Mouse (Mus musculus) MEL (cell line): ENCODE data around the gene Mum1. TPM values are rescaled to one million over a fixed set of nuclear protein-coding genes. Genes with fewer than 3 reads are reported as not detected.

Source experiments
- DNase-seq: peaks from one replicate; pipeline ENCODE4 v3.0.0; 2011; ENCODE audit warnings: low read depth, low spot score
- H3K27ac ChIP-seq: 2 replicates; pipeline ENCODE4 v1.5.1; 2012; ENCODE audit warnings: low read depth, mild to moderate bottlenecking, control low read depth, low read length, moderate library complexity; ENCODE audit not compliant: control insufficient read depth
- H3K27me3 ChIP-seq, 2 experiments: fragments of 150-350 bp in 1 of 2; sonication (generic) in 1 of 2; 2 replicates each; pipeline ENCODE4 v1.6.1; 2012; ENCODE audit warnings: low read length in 2 of 2, mild to moderate bottlenecking in 2 of 2, improper control_type of control experiment in 1 of 2, moderate library complexity in 1 of 2; ENCODE audit not compliant: insufficient read depth in 2 of 2, control insufficient read depth in 1 of 2
- H3K36me3 ChIP-seq, 2 experiments: 2 replicates each; pipeline ENCODE4 v1.6.1; 2012 to 2014; ENCODE audit warnings: low read length in 2 of 2, improper control_type of control experiment in 1 of 2, inconsistent platforms in 1 of 2, mild to moderate bottlenecking in 1 of 2; ENCODE audit not compliant: insufficient read depth in 2 of 2, control insufficient read depth in 1 of 2
- H3K4me1 ChIP-seq, 2 experiments: fragments of 150-350 bp in 1 of 2; sonication (generic) in 1 of 2; 2 replicates each; pipeline ENCODE4 v1.6.1; 2012; ENCODE audit warnings: low read length in 2 of 2, improper control_type of control experiment in 1 of 2, mild to moderate bottlenecking in 1 of 2; ENCODE audit not compliant: insufficient read depth in 2 of 2, control insufficient read depth in 1 of 2
- H3K4me3 ChIP-seq, 2 experiments: fragments of 150-350 bp in 1 of 2; sonication (generic) in 1 of 2; 2 replicates each; pipeline ENCODE4 v1.5.1; 2012; ENCODE audit warnings: low read depth in 2 of 2, low read length in 2 of 2, mild to moderate bottlenecking in 2 of 2, moderate library complexity in 2 of 2, control low read depth in 1 of 2, improper control_type of control experiment in 1 of 2; ENCODE audit not compliant: control insufficient read depth in 1 of 2, insufficient read depth in 1 of 2
- H3K79me2 ChIP-seq: 2 replicates; pipeline ENCODE4 v1.6.1; 2012; ENCODE audit warnings: mild to moderate bottlenecking, low read length, moderate library complexity; ENCODE audit not compliant: control insufficient read depth, poor library complexity, insufficient read depth
- H3K9ac ChIP-seq: 2 replicates; pipeline ENCODE4 v1.6.1; 2012; ENCODE audit warnings: low read depth, mild to moderate bottlenecking, control low read depth, low read length, moderate library complexity; ENCODE audit not compliant: control insufficient read depth, poor library complexity, severe bottlenecking
- H3K9me3 ChIP-seq: fragments of 150-350 bp; sonication (generic); replicated peaks from 2 replicates; pipeline ENCODE4 v1.6.1; 2012; ENCODE audit warnings: mild to moderate bottlenecking, low read length, improper control_type of control experiment, moderate library complexity; ENCODE audit not compliant: insufficient read depth
- BHLHE40 ChIP-seq: IDR thresholded peaks from 2 replicates; pipeline ENCODE4 v1.6.1; 2012; ENCODE audit warnings: low read depth, mild to moderate bottlenecking, inconsistent platforms, low read length, improper control_type of control experiment, borderline replicate concordance
- CHD2 ChIP-seq: IDR thresholded peaks from 2 replicates; pipeline ENCODE4 v1.6.1; 2011; ENCODE audit warnings: low read length, improper control_type of control experiment
- CTCF ChIP-seq, 3 experiments: IDR thresholded peaks in 2 of 3; conservative IDR thresholded peaks in 1 of 3; 2 replicates each; pipeline ENCODE4 v1.5.1; 2011 to 2012; ENCODE audit warnings: low read length in 3 of 3, low read depth in 2 of 3, mild to moderate bottlenecking in 2 of 3, improper control_type of control experiment in 1 of 3, inconsistent platforms in 1 of 3, mixed read lengths in 1 of 3, moderate library complexity in 1 of 3; ENCODE audit not compliant: control insufficient read depth in 1 of 3, insufficient read depth in 1 of 3, poor library complexity in 1 of 3, severe bottlenecking in 1 of 3
- E2F4 ChIP-seq: IDR thresholded peaks from 2 replicates; pipeline ENCODE4 v1.6.1; 2011; ENCODE audit warnings: low read depth, low read length, improper control_type of control experiment, borderline replicate concordance
- ELF1 ChIP-seq: IDR thresholded peaks from 2 replicates; pipeline ENCODE4 v1.6.1; 2014; ENCODE audit warnings: low read depth, mild to moderate bottlenecking, inconsistent platforms, low read length, improper control_type of control experiment, moderate library complexity
- EP300 ChIP-seq, 2 experiments: IDR thresholded peaks; 2 replicates each; pipeline ENCODE4 v1.6.1; 2011; ENCODE audit warnings: improper control_type of control experiment in 2 of 2, low read length in 2 of 2, low read depth in 1 of 2, mild to moderate bottlenecking in 1 of 2
- ETS1 ChIP-seq: IDR thresholded peaks from 2 replicates; pipeline ENCODE4 v1.6.1; 2012; ENCODE audit warnings: low read depth, mild to moderate bottlenecking, inconsistent platforms, low read length, improper control_type of control experiment, moderate library complexity
- GATA1 ChIP-seq: IDR thresholded peaks from 2 replicates; pipeline ENCODE4 v1.6.1; 2011; ENCODE audit warnings: low read depth, low read length, improper control_type of control experiment
- HCFC1 ChIP-seq: IDR thresholded peaks from 2 replicates; pipeline ENCODE4 v1.6.1; 2012; ENCODE audit warnings: low read depth, mild to moderate bottlenecking, inconsistent platforms, low read length, improper control_type of control experiment, moderate library complexity
- KAT2A ChIP-seq: conservative IDR thresholded peaks from 2 replicates; pipeline ENCODE4 v1.6.1; 2012; ENCODE audit warnings: low read depth, low read length, improper control_type of control experiment, inconsistent platforms
- MAX ChIP-seq: IDR thresholded peaks from 2 replicates; pipeline ENCODE4 v1.6.1; 2011; ENCODE audit warnings: low read length, improper control_type of control experiment
- MEF2A ChIP-seq: IDR thresholded peaks from 2 replicates; pipeline ENCODE4 v1.6.1; 2014; ENCODE audit warnings: low read depth, mild to moderate bottlenecking, inconsistent platforms, low read length, improper control_type of control experiment; ENCODE audit not compliant: poor library complexity, insufficient replicate concordance, severe bottlenecking; ENCODE audit errors: extremely low read depth
- MXI1 ChIP-seq: IDR thresholded peaks from 2 replicates; pipeline ENCODE4 v1.6.1; 2011; ENCODE audit warnings: mild to moderate bottlenecking, low read depth, low read length, improper control_type of control experiment
- MYC ChIP-seq: IDR thresholded peaks from 2 replicates; pipeline ENCODE4 v1.6.1; 2011; ENCODE audit warnings: low read depth, mild to moderate bottlenecking, low read length, improper control_type of control experiment, moderate library complexity
- NRF1 ChIP-seq: IDR thresholded peaks from 2 replicates; pipeline ENCODE4 v1.6.1; 2014; ENCODE audit warnings: low read depth, mild to moderate bottlenecking, inconsistent platforms, low read length, improper control_type of control experiment, moderate library complexity; ENCODE audit not compliant: poor library complexity, insufficient read depth, severe bottlenecking
- RAD21 ChIP-seq: IDR thresholded peaks from 2 replicates; pipeline ENCODE4 v1.6.1; 2011; ENCODE audit warnings: mild to moderate bottlenecking, low read depth, low read length, improper control_type of control experiment
- RCOR1 ChIP-seq: IDR thresholded peaks from 2 replicates; pipeline ENCODE4 v1.6.1; 2012; ENCODE audit warnings: low read depth, mild to moderate bottlenecking, inconsistent platforms, low read length, improper control_type of control experiment
- TAL1 ChIP-seq: IDR thresholded peaks from 2 replicates; pipeline ENCODE4 v1.6.1; 2012; ENCODE audit warnings: mild to moderate bottlenecking, inconsistent platforms, low read length, moderate library complexity, mixed read lengths
- USF1 ChIP-seq: IDR thresholded peaks from 2 replicates; pipeline ENCODE4 v1.6.1; 2014; ENCODE audit warnings: low read depth, mild to moderate bottlenecking, inconsistent platforms, low read length, improper control_type of control experiment, moderate library complexity
- ZC3H11A ChIP-seq: IDR thresholded peaks from 2 replicates; pipeline ENCODE4 v1.6.1; 2012; ENCODE audit warnings: low read depth, mild to moderate bottlenecking, inconsistent platforms, low read length, improper control_type of control experiment
- ZKSCAN1 ChIP-seq: IDR thresholded peaks from 2 replicates; pipeline ENCODE4 v1.6.1; 2012; ENCODE audit warnings: low read depth, mild to moderate bottlenecking, inconsistent platforms, low read length, improper control_type of control experiment, moderate library complexity
- ZMIZ1 ChIP-seq: IDR thresholded peaks from 2 replicates; pipeline ENCODE4 v1.6.1; 2012; ENCODE audit warnings: low read depth, mild to moderate bottlenecking, inconsistent platforms, low read length, improper control_type of control experiment, moderate library complexity
- ZNF384 ChIP-seq: IDR thresholded peaks from 2 replicates; pipeline ENCODE4 v1.6.1; 2012; ENCODE audit warnings: low read depth, mild to moderate bottlenecking, inconsistent platforms, low read length, improper control_type of control experiment
- polyA plus RNA-seq, 2 experiments: library from polyadenylated mRNA; stranded (reverse) in 1 of 2; unstranded in 1 of 2; fragments of >175 nt in 1 of 2; fragments of >200 nt in 1 of 2; gene quantifications; 2 replicates each; pipeline versions ENCODE4 v1.2.1 to v1.2.4; 2012; ENCODE audit warnings: low replicate concordance in 2 of 2, low read depth in 1 of 2; ENCODE audit not compliant: insufficient read length in 2 of 2, insufficient read depth in 1 of 2, missing spikeins in 1 of 2
- total RNA-seq: library from RNA; depleted of rRNA; stranded (reverse); fragments of 300-350 nt; gene quantifications from 2 replicates; pipeline ENCODE4 v1.2.3, GENCODE M21; 2012

Gene Mum1
- total and polyA plus RNA-seq, 3 experiments: 34.0 to 55.2 (median 35.3) TPM

DNA sequence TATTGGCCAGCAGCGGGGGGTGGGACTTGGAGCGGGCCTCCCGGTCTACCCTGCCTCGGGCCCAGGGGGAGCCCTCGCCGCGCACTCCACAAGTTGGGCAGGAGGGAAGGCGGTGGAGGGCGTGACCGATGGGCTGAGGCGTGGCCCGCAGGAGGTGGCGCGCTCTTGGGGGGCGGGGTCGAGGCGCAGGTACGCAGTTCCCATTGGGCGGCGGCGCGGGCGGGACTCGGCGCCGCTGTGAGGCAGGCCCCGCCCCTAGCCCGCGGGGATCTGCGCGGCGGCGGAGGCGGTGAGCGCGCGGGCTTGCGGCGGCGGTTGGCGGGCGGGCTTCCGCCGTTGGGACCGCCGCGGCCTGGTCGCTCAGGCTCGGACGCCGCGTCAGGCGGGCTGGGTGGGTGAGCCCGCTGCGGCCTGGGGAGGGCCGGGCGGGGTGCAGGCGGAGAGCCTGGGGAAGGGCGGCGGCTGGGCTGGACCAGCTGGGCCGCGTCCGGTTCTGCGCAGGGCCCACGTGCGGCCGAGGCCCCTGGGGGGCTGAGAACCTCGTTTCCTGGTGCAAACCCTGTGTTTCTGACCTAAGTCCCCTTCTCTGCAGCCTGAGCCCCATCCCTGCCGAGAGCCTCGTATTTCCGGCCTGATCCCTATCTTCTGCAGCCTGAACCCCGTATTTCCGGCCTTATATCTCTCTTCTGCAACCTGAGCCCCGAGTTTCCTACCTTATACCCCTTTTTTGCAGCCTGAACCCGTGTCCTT, at the start of gene Mum1 (continued):
- TF ChIP-seq GATA1: peak; percentile 84
- peak; percentile 19; the same call in 1 of the 2 replicates for TF ChIP-seq MXI1
- TF ChIP-seq RAD21: no peak
- TF ChIP-seq ZMIZ1: no peak
- TF ChIP-seq RCOR1: 0 out of 2 replicates have a peak, but pooled peaks have one; percentile 22

DNA sequence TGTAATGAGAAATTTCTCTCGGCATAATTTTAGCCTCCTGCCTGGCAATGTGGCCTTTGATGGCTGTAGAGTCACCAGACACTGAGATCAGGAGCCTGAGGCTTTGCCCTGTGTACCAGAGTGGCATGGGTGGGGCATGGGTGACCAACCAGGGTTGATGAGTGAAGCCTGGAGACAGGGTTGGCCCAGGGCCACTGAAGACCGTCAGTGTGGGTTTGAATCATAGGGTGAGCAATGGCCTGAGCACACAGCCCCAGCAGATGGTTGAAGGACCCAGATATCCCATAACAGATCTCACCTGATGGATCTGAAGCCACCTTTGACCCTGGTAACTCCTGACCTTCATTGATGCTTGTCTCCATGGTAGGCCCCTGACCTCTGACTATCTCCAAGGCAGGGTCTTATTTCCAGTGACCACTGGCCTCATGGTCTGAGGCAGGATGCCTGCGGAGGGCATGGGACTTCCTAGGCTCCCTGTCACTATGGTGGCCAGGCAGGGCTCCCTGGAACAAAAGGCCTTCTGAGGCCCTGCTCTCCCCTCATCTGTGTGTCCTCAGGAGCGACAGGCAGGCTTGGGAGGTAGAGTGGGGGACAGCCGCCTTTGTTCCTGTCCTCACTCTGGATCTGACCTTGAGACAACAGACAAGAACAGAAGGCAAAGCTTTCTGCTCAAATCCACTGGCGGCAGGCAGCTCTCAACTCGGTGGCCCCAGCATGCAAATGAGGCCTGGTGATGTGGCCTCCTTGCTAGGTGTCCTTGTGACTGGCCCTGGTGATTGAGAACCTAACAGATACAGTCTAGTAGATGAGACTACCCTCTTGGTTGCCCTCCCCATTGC, 48.6 kb upstream of the Mum1 start:
- peaks cover 9 to 12% of the 10 kb centered on the region in 2 experiments for H3K27me3 ChIP-seq

More for the DNA sequence above, 48.6 kb upstream of the Mum1 start:
- no peak for DNase-seq
- H3K9me3 ChIP-seq: no peaks in the 10 kb centered on the region
- H3K36me3 ChIP-seq: peaks cover 0 to 3% of the 10 kb centered on the region in 2 experiments; a peak in 1 of 4 replicates
- H3K9ac ChIP-seq: no peak overlapping the region
- H3K27ac ChIP-seq: no peak overlapping the region
- H3K4me1 ChIP-seq: no peaks in the 10 kb centered on the region
- no peak overlapping the region for H3K4me3 ChIP-seq
- peaks cover 4% of the 10 kb centered on the region; the same call in 1 of the 2 replicates for H3K79me2 ChIP-seq
- TF ChIP-seq MXI1 (no peak), BHLHE40 (no peak), ELF1 (no peak), CTCF (IDR thresholded peaks at IDR 0.05 in 2 of 3, conservative IDR thresholded peaks at IDR 0.05 in 1 of 3; ENCODE audit: control insufficient read depth in 1 of 3, insufficient read depth in 1 of 3, low read depth in 2 of 3, low read length in 3 of 3, poor library complexity in 1 of 3, severe bottlenecking in 1 of 3) (no peak), MEF2A (no peak), TAL1 (no peak), HCFC1 (no peak), ETS1 (no peak), ZKSCAN1 (no peak), EP300 (IDR thresholded peaks at IDR 0.05; ENCODE audit: low read depth in 1 of 2, low read length in 2 of 2) (no peak), ZNF384 (no peak), ZC3H11A (no peak), MAX (no peak), ZMIZ1 (no peak), USF1 (no peak), CHD2 (no peak), NRF1 (no peak), MYC (no peak), E2F4 (no peak), KAT2A (no peak)
- TF ChIP-seq, all 39 proteins: peak for 0
